Mouse (Mus musculus) forebrain, embryonic 13.5 days (tissue): ENCODE measurements around the gene Orai2. TPM values are rescaled to one million over a fixed set of nuclear protein-coding genes. Genes with fewer than 3 reads are reported as not detected.

Experiments
- ATAC-seq: fragments of 200-750 bp; cut with Nextera tagmentation; 2 replicates; pipeline ENCODE4 v1.8.0; 2017
- H3K27ac ChIP-seq: fragments of 300-500 bp; sonication (generic); 2 replicates; pipeline ENCODE4 v1.5.1; 2015; ENCODE audit warnings: inconsistent platforms, mild to moderate bottlenecking, moderate library complexity
- H3K27me3 ChIP-seq: fragments of 300-500 bp; sonication (generic); 2 replicates; pipeline ENCODE4 v1.6.1; 2015; ENCODE audit warnings: mild to moderate bottlenecking, inconsistent platforms
- H3K36me3 ChIP-seq: fragments of 300-500 bp; sonication (generic); 2 replicates; pipeline ENCODE4 v1.6.1; 2015; ENCODE audit warnings: mild to moderate bottlenecking, inconsistent platforms; ENCODE audit not compliant: poor library complexity, severe bottlenecking
- H3K4me1 ChIP-seq: fragments of 300-500 bp; sonication (generic); 2 replicates; pipeline ENCODE4 v1.6.1; 2015; ENCODE audit warnings: inconsistent platforms
- H3K4me2 ChIP-seq: fragments of 300-500 bp; sonication (generic); 2 replicates; pipeline ENCODE4 v1.6.1; 2015; ENCODE audit warnings: inconsistent platforms, mild to moderate bottlenecking, moderate library complexity
- H3K4me3 ChIP-seq: fragments of 300-500 bp; sonication (generic); 2 replicates; pipeline ENCODE4 v1.5.1; 2015; ENCODE audit warnings: mild to moderate bottlenecking, inconsistent platforms
- H3K9ac ChIP-seq: fragments of 300-500 bp; sonication (generic); 2 replicates; pipeline ENCODE4 v1.6.1; 2015; ENCODE audit warnings: mild to moderate bottlenecking, inconsistent platforms
- H3K9me3 ChIP-seq: fragments of 300-500 bp; sonication (generic); replicated peaks from 2 replicates; pipeline ENCODE4 v1.6.1; 2016; ENCODE audit warnings: inconsistent platforms
- WGBS: fragments of 180-500 bp; shearing (Covaris S2); methylation state at CpG from one replicate; pipeline ENCODE4 v1.1.7; 2015; 5-methylcytosine and 5-hydroxymethylcytosine counted together
- polyA plus RNA-seq: library from polyadenylated mRNA; unstranded; fragments of >200 nt; fragmentation: Nextera tagmentation; extraction: Ambion mirVana; gene quantifications from 2 replicates; pipeline ENCODE4 v1.2.1, GENCODE M21; 2015

Orai2 gene
- polyA plus RNA-seq, 1 experiment from 2014 or later, result 17.4 TPM

- 91% methylated on average over 1 of the region's 1 CpGs for WGBS
- no peak for ATAC-seq
- Histone ChIP-seq H3K27me3 (no peaks in the 10 kb centered on the region), H3K4me1 (no peaks in the 10 kb centered on the region), H3K9me3 (no peaks in the 10 kb centered on the region), H3K4me2 (no peak overlapping the region), H3K4me3 (no peak overlapping the region), H3K27ac (no peak overlapping the region), H3K9ac (no peak overlapping the region), H3K36me3 (peaks cover 7% of the 10 kb centered on the region)
Observed at GRCm38 (mm10) chr5:136146936-136147335, 23.6 kb downstream of the Orai2 start.

- no peak for ATAC-seq
- WGBS, result 84% methylated on average over 12 of the region's 12 CpGs
- H3K27me3 ChIP-seq, result no peaks in the 10 kb centered on the region
- H3K27ac ChIP-seq, result no peak overlapping the region
- H3K4me2 ChIP-seq, result no peak overlapping the region
- peaks cover 28% of the 10 kb centered on the region for H3K36me3 ChIP-seq
- H3K4me1 ChIP-seq, result no peaks in the 10 kb centered on the region
- no peak overlapping the region for H3K9ac ChIP-seq
- no peaks in the 10 kb centered on the region for H3K9me3 ChIP-seq
- H3K4me3 ChIP-seq, result no peak overlapping the region
Observed at GRCm38 (mm10) chr5:136144606-136145430, 25.7 kb downstream of the Orai2 start.

GRCm38 (mm10) chr5:136143161-136143755 lies 27.3 kb downstream of the Orai2 start:
- no peak overlapping the region for H3K27ac ChIP-seq

GRCm38 (mm10) chr5:136142746-136143145 lies 27.8 kb downstream of the Orai2 start:
- Histone ChIP-seq H3K4me3 (no peak overlapping the region), H3K27me3 (no peaks in the 10 kb centered on the region), H3K27ac (no peak overlapping the region), H3K4me2 (no peak overlapping the region), H3K4me1 (no peaks in the 10 kb centered on the region), H3K36me3 (peaks cover 34% of the 10 kb centered on the region), H3K9me3 (no peaks in the 10 kb centered on the region), H3K9ac (no peak overlapping the region)
- WGBS, result 91% methylated on average over 5 of the region's 5 CpGs
- no peak for ATAC-seq

More at GRCm38 (mm10) chr5:136143161-136143755, 27.3 kb downstream of the Orai2 start:
- no peaks in the 10 kb centered on the region for H3K9me3 ChIP-seq
- no peak for ATAC-seq
- no peaks in the 10 kb centered on the region for H3K27me3 ChIP-seq
- no peak overlapping the region for H3K4me3 ChIP-seq
- no peak overlapping the region for H3K4me2 ChIP-seq
- H3K4me1 ChIP-seq, result no peaks in the 10 kb centered on the region
- H3K36me3 ChIP-seq, result peaks cover 34% of the 10 kb centered on the region
- no peak overlapping the region for H3K9ac ChIP-seq
- WGBS, result 90% methylated on average over 6 of the region's 6 CpGs

- WGBS, result 93% methylated on average over 10 of the region's 10 CpGs
- Histone ChIP-seq H3K4me2 (no peak overlapping the region), H3K27me3 (no peaks in the 10 kb centered on the region), H3K36me3 (peaks cover 34% of the 10 kb centered on the region), H3K4me3 (no peak overlapping the region), H3K9me3 (no peaks in the 10 kb centered on the region), H3K4me1 (peaks cover 17% of the 10 kb centered on the region), H3K27ac (no peak overlapping the region), H3K9ac (no peak overlapping the region)
- no peak for ATAC-seq
Observed at GRCm38 (mm10) chr5:136140057-136140482, 30.4 kb downstream of the Orai2 start.

- Histone ChIP-seq H3K4me2 (no peak overlapping the region), H3K4me1 (peaks cover 24% of the 10 kb centered on the region), H3K4me3 (no peak overlapping the region), H3K27me3 (no peaks in the 10 kb centered on the region), H3K36me3 (peaks cover 34% of the 10 kb centered on the region), H3K9ac (no peak overlapping the region), H3K9me3 (no peaks in the 10 kb centered on the region), H3K27ac (no peak overlapping the region)
- WGBS, result 94% methylated on average over 13 of the region's 13 CpGs
- no peak for ATAC-seq
Observed at GRCm38 (mm10) chr5:136139393-136139792, 31.1 kb downstream of the Orai2 start.

GRCm38 (mm10) chr5:136137658-136138274 lies 32.7 kb downstream of the Orai2 start:
- no peak overlapping the region for H3K4me3 ChIP-seq
- no peaks in the 10 kb centered on the region for H3K27me3 ChIP-seq
- H3K36me3 ChIP-seq, result peaks cover 49% of the 10 kb centered on the region
- WGBS, result 76% methylated on average over 13 of the region's 13 CpGs
- no peak for ATAC-seq
- H3K27ac ChIP-seq, result no peak overlapping the region
- no peak overlapping the region for H3K9ac ChIP-seq
- H3K4me1 ChIP-seq, result peaks cover 25% of the 10 kb centered on the region
- H3K9me3 ChIP-seq, result no peaks in the 10 kb centered on the region
- H3K4me2 ChIP-seq, result no peak overlapping the region

- peak; percentile 6; the same call in 1 of the 2 replicates for ATAC-seq
- no peaks in the 10 kb centered on the region for H3K9me3 ChIP-seq
- no peaks in the 10 kb centered on the region for H3K27me3 ChIP-seq
- H3K4me2 ChIP-seq, result peak overlapping the region; percentile 81
- peaks cover 25% of the 10 kb centered on the region for H3K4me1 ChIP-seq
- WGBS, result 9% methylated on average over 20 of the region's 20 CpGs
- H3K27ac ChIP-seq, result no peak overlapping the region
- H3K36me3 ChIP-seq, result peaks cover 50% of the 10 kb centered on the region
- H3K4me3 ChIP-seq, result peak overlapping the region; percentile 77
- H3K9ac ChIP-seq, result peak overlapping the region; percentile 85
Observed at GRCm38 (mm10) chr5:136136292-136136990, 34.1 kb downstream of the Orai2 start.

- peak within 1 kb of the TSS; percentile 81 for H3K4me2 ChIP-seq
- ATAC-seq, result peak; percentile 96
- H3K9ac ChIP-seq, result peak within 1 kb of the TSS; percentile 85
- WGBS, result under 1% methylated on average over 60 of the region's 60 CpGs
- H3K27ac ChIP-seq, result no peak within 1 kb of the TSS; the same call in 1 of the 2 replicates
- H3K4me1 ChIP-seq, result peaks cover 25% of the 10 kb centered on the region
- H3K36me3 ChIP-seq, result peaks cover 50% of the 10 kb centered on the region
- H3K9me3 ChIP-seq, result no peaks in the 10 kb centered on the region
- H3K4me3 ChIP-seq, result peak within 1 kb of the TSS; percentile 77
- no peaks in the 10 kb centered on the region for H3K27me3 ChIP-seq
Observed at GRCm38 (mm10) chr5:136135571-136136291, 34.8 kb downstream of the Orai2 start, which contains the start of the genes Lrwd1 and Alkbh4. TSS of gene Lrwd1 (minus strand) at chr5:136136074. TSS of gene Alkbh4 (plus strand) at chr5:136136146.

- Histone ChIP-seq H3K4me2 (no peak overlapping the region), H3K4me3 (no peak overlapping the region), H3K9me3 (no peaks in the 10 kb centered on the region), H3K27ac (no peak overlapping the region), H3K36me3 (peaks cover 80% of the 10 kb centered on the region), H3K9ac (no peak overlapping the region), H3K4me1 (peaks cover 12% of the 10 kb centered on the region), H3K27me3 (no peaks in the 10 kb centered on the region)
- 89% methylated on average over 10 of the region's 10 CpGs for WGBS
- no peak for ATAC-seq
Observed at GRCm38 (mm10) chr5:136122165-136122564, 48.3 kb downstream of the Orai2 start.

GRCm38 (mm10) chr5:136116784-136117112 lies 53.8 kb downstream of the Orai2 start:
- peak overlapping the region; percentile 86 for H3K9ac ChIP-seq
- H3K9me3 ChIP-seq, result no peaks in the 10 kb centered on the region
- ATAC-seq, result peak; percentile 79
- WGBS, result under 1% methylated on average over 22 of the region's 22 CpGs
- H3K27ac ChIP-seq, result no peak overlapping the region; the same call in 1 of the 2 replicates
- H3K4me3 ChIP-seq, result peak overlapping the region; percentile 75
- H3K36me3 ChIP-seq, result peaks cover 27% of the 10 kb centered on the region
- peak overlapping the region; percentile 88 for H3K4me2 ChIP-seq
- H3K4me1 ChIP-seq, result peaks cover 22% of the 10 kb centered on the region
- no peaks in the 10 kb centered on the region for H3K27me3 ChIP-seq
